Mouse (Mus musculus) gastrocnemius, postnatal 36 days (tissue): Measurements from ENCODE around the gene Hdgfl2. TPM values are rescaled to one million over a fixed set of nuclear protein-coding genes. Genes with fewer than 3 reads are reported as not detected.

Source experiments
- DNase-seq, 2 experiments: peaks; one replicate each; pipeline ENCODE4 v3.0.0; 2022
- intact Hi-C: fragments of 180-260 bp; cut with DNase I; formaldehyde crosslinking; loops from one replicate; pipeline ENCODE4 v1.15.1; 2025
- total RNA-seq, 2 experiments: library from RNA; stranded (reverse); gene quantifications; 2 replicates each; pipeline ENCODE4 v1.2.3; 2021

Hdgfl2 gene
- total RNA-seq, 2 experiments from 2014 or later: 20.2 to 26.5 TPM

GRCm38 (mm10) chr17:56146131-56146530 is 66.7 kb downstream of the Hdgfl2 start:
- intact Hi-C loops: no loop called here
- DNase-seq: no peak

- DNase-seq: no peak
- intact Hi-C loops: no loop called here
These were observed 68.0 kb downstream of the Hdgfl2 start for GRCm38 (mm10) chr17:56147420-56147819.

GRCm38 (mm10) chr17:56148280-56148679 is 68.8 kb downstream of the Hdgfl2 start:
- intact Hi-C loops: no loop called here
- DNase-seq: no peak

GRCm38 (mm10) chr17:56148790-56149618 is 69.6 kb downstream of the Hdgfl2 start:
- intact Hi-C loops: no loop called here
- DNase-seq: no peak

GRCm38 (mm10) chr17:56149897-56150296 is 70.5 kb downstream of the Hdgfl2 start:
- intact Hi-C loops: no loop called here
- DNase-seq: no peak

Other genes starting within 250 kb of the Hdgfl2 start
- 1 to 10 TPM; 3.8 to 4.3 TPM for gene Zfp119a, start 200.7 kb upstream of the Hdgfl2 start, total RNA-seq
- 1 to 10 TPM; 2.1 to 2.7 TPM for gene Zfp959, start 187.5 kb upstream of the Hdgfl2 start, total RNA-seq
- 1 to 10 TPM; 2.6 to 2.7 TPM for gene Zfp119b, start 130.1 kb upstream of the Hdgfl2 start, total RNA-seq
- not detected for gene Ebi3, start 127.0 kb upstream of the Hdgfl2 start, total RNA-seq
- 1 to 10 TPM; 7.8 to 8.8 TPM for gene Yju2, start 120.5 kb upstream of the Hdgfl2 start, total RNA-seq
- not detected for gene Shd, start 109.2 kb upstream of the Hdgfl2 start, total RNA-seq
- not detected for gene Fsd1, start 93.1 kb upstream of the Hdgfl2 start, total RNA-seq
- gene Stap2, start 74.0 kb upstream of the Hdgfl2 start, total RNA-seq: 1 to 10 TPM; 2.5 to 3.0 TPM
- gene Mpnd, start 73.9 kb upstream of the Hdgfl2 start, total RNA-seq: 10 to 100 TPM; 40.6 to 50.2 TPM
- gene Sh3gl1, start 43.0 kb upstream of the Hdgfl2 start, total RNA-seq: 10 to 100 TPM in 1 of 2 experiments, 1 to 10 TPM in 1; 9.9 to 10.6 TPM
- 1 to 10 TPM; 1.3 to 1.4 TPM for gene Chaf1a, start 39.2 kb upstream of the Hdgfl2 start, total RNA-seq
- 10 to 100 TPM; 47.7 to 50.9 TPM for gene Ubxn6, start 4.6 kb upstream of the Hdgfl2 start, total RNA-seq
- 100 to 1,000 TPM; 242 to 290 TPM for gene Plin4, start 30.2 kb downstream of the Hdgfl2 start, total RNA-seq
- gene Plin5, start 38.0 kb downstream of the Hdgfl2 start, total RNA-seq: 10 to 100 TPM; 26.5 to 43.5 TPM
- gene Lrg1, start 42.4 kb downstream of the Hdgfl2 start, total RNA-seq: 10 to 100 TPM; 14.9 to 15.7 TPM
- 1 to 10 TPM; 2.8 to 2.9 TPM for gene Sema6b, start 60.7 kb downstream of the Hdgfl2 start, total RNA-seq
- gene Tnfaip8l1, start 82.8 kb downstream of the Hdgfl2 start, total RNA-seq: under 1 TPM; 0.41 to 0.64 TPM
- gene Mydgf, start 104.3 kb downstream of the Hdgfl2 start, total RNA-seq: 10 to 100 TPM; 16.9 to 17.6 TPM
- gene Dpp9, start 139.3 kb downstream of the Hdgfl2 start, total RNA-seq: 10 to 100 TPM; 31.6 to 32.2 TPM
- 100 to 1,000 TPM; 152 TPM for gene Fem1a, start 177.2 kb downstream of the Hdgfl2 start, total RNA-seq
- 1 to 10 TPM; 2.0 to 3.2 TPM for gene Ticam1, start 197.2 kb downstream of the Hdgfl2 start, total RNA-seq
- gene Plin3, start 213.2 kb downstream of the Hdgfl2 start, total RNA-seq: 10 to 100 TPM; 44.4 to 45.7 TPM
- not detected for gene Arrdc5, start 220.7 kb downstream of the Hdgfl2 start, total RNA-seq
- 1 to 10 TPM; 1.4 to 3.0 TPM for gene Uhrf1, start 223.7 kb downstream of the Hdgfl2 start, total RNA-seq
- gene Kdm4b, start 246.4 kb downstream of the Hdgfl2 start, total RNA-seq: 10 to 100 TPM; 26.0 to 29.8 TPM